Mouse (Mus musculus): ENCODE data around the gene Pde5a. TPM values are rescaled to one million over a fixed set of nuclear protein-coding genes. Genes with fewer than 3 reads are reported as not detected.
A peak's percentile ranks its signal among the peaks of the same experiment; 100 is the strongest.

Pde5a gene
- polyA plus RNA-seq (2015; fragmentation: Nextera tagmentation; extraction: Ambion mirVana) = 27.8 and 28.9 TPM in 2 replicates

DNA sequence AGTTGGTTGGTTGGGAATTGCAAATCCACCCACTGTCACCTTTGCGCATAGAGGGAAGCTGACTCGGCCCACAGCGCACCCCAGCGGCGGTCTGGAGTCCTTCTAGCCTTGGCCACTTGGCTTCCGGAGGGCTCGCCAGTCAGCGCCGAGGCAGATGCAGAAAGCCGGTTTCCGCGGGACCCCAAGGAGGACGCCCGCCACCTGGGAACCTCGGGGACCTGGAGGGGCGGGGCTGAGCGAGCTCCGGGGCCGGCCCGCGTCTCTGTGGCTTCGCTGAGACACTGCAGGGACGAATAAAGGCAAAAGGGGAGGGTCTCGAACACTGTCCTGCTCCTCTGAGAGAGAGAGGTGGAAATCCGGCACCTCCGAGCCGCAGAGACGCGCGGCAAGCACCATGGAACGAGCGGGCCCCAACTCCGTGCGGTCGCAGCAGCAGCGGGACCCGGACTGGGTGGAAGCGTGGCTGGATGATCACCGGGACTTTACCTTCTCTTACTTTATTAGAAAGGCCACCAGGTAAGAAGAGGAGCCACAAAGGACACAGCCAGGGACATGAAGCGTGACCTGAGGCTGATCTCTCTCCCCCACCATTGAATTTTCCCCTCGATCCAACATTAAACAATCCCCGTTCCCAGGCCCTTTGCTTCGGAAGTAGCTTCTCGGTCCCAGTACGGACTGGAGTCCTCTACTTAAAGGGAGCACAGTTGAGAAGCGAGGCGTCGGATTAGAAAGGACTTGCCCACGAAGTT is at the start of gene Pde5a:
Gene Pde5a, plus strand, starts transcription at position 96 of the 749 bp plus-strand sequence.
- WGBS = under 1% methylated on average over 49 of the region's 49 CpGs
- Histone ChIP-seq H3K4me2 (peak within 1 kb of the TSS; percentile 63), H3K36me3 (no peaks in the 10 kb centered on the region), H3K27me3 (no peaks in the 10 kb centered on the region), H3K9me3 (no peaks in the 10 kb centered on the region), H3K4me3 (peak within 1 kb of the TSS; percentile 63), H3K4me1 (peaks cover 7% of the 10 kb centered on the region; the same call in 1 of the 2 replicates), H3K27ac (peak within 1 kb of the TSS; percentile 96), H3K9ac (peak within 1 kb of the TSS; percentile 66)
- peak; percentile 65 for ATAC-seq (ENCODE audit: borderline replicate concordance, extremely low read depth, low FRiP score, low TSS enrichment)

DNA sequence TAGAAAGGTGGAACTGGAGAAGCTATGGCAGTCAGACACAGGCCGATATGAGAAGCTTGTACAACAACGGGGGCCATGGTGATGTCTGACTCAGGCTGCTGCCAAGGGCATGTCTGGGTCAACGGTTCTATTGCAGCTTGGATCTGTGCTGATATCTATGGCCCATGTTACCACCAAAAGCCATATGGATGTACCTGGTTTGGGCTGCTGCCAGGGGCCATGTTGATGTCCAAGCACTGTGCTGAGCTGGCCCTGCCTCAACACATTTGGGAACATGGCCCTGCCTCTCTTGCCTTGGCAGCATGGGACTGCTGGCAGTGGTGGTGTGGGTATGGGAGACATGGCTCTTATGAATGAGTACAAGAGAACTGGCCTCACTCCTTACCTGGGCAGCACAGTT is 47.9 kb upstream of the Pde5a start:
- Histone ChIP-seq H3K4me1 (peaks cover 12% of the 10 kb centered on the region), H3K27me3 (no peaks in the 10 kb centered on the region), H3K9me3 (no peaks in the 10 kb centered on the region; the same call in 1 of the 2 replicates), H3K36me3 (no peaks in the 10 kb centered on the region), H3K4me3 (no peak overlapping the region), H3K27ac (no peak overlapping the region), H3K9ac (no peak overlapping the region), H3K4me2 (no peak overlapping the region)
- WGBS = 88% methylated on average over 3 of the region's 3 CpGs
- no peak for ATAC-seq (ENCODE audit: borderline replicate concordance, extremely low read depth, low FRiP score, low TSS enrichment)

DNA sequence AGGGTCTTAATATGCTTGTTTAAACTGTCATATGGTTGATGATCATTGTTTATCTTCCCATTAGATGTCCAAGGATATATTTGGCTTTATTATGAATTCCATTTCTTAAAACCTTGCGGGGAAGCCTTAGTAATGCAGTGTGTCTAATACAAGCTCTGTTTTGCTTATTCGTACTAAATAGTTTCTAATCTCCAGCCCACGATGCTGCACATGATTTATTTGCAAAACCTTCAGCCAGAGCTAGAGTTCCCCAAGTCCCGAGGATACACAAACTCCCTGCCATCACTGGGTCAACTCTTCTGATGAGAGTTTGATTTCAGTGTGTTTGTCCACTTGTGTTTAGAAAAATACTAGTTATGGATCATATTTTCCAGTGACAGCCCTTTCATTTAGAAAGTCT is 46.4 kb upstream of the Pde5a start:
- peak overlapping the region; percentile 39; the same call in 1 of the 2 replicates for H3K27ac ChIP-seq
- WGBS = 45% methylated on average over 4 of the region's 4 CpGs

DNA sequence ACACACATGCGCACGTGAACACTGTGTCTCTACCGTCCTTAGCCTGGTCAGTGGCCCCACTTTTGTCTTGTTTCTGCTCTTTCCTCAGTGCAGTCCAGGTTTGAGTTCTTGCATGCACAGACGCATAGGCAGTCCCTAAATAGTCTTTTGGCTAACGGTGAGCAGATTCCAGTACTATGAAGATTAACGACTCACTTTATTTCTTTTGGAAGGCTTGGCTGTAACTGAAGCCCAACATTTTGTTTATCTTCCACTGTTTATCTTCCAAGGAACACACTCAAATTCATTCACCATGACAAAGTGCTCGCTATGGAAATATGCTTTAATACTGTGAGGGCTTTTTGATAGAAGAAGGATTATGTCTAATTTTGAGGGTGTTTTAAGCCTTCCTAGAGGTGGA is 43.9 kb upstream of the Pde5a start:
- H3K27me3 ChIP-seq = no peaks in the 10 kb centered on the region
- ATAC-seq (ENCODE audit: borderline replicate concordance, extremely low read depth, low FRiP score, low TSS enrichment) = peak; percentile 70; the same call in 1 of the 2 replicates
- H3K4me3 ChIP-seq = no peak overlapping the region
- H3K9me3 ChIP-seq = no peaks in the 10 kb centered on the region
- H3K27ac ChIP-seq = peak overlapping the region; percentile 80
- no peaks in the 10 kb centered on the region for H3K36me3 ChIP-seq
- H3K4me2 ChIP-seq = no peak overlapping the region
- 36% methylated on average over 7 of the region's 7 CpGs for WGBS
- no peak overlapping the region for H3K9ac ChIP-seq
- H3K4me1 ChIP-seq = peaks cover 6% of the 10 kb centered on the region

More for the DNA sequence above, 46.4 kb upstream of the Pde5a start:
- H3K4me3 ChIP-seq = no peak overlapping the region
- 0 out of 2 replicates have a peak, but pooled peaks have one; percentile 21 for ATAC-seq (ENCODE audit: borderline replicate concordance, extremely low read depth, low FRiP score, low TSS enrichment)
- H3K4me2 ChIP-seq = no peak overlapping the region
- H3K9ac ChIP-seq = no peak overlapping the region
- no peaks in the 10 kb centered on the region; the same call in 1 of the 2 replicates for H3K9me3 ChIP-seq
- H3K36me3 ChIP-seq = no peaks in the 10 kb centered on the region
- H3K4me1 ChIP-seq = peaks cover 6% of the 10 kb centered on the region
- H3K27me3 ChIP-seq = no peaks in the 10 kb centered on the region

DNA sequence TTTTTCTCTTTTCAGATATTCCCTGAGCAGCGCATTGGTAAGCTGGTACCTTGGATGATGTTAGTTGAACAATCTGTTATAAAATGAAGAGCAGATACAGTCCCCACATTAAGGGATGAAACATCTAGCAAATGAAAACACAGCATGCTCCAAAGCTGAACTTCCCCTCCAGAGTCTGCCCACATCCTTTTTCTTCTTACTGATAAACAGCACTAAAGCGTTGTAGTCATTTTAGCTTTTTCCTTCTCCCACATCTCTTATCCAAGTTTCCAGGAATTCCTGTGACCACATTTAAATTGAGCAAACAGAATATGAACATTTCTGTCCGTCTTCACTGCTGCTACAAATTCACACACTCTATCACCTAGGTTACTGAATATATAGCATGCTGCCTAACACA is 35.7 kb upstream of the Pde5a start:
- Histone ChIP-seq H3K27me3 (no peaks in the 10 kb centered on the region), H3K4me3 (no peak overlapping the region), H3K36me3 (no peaks in the 10 kb centered on the region), H3K9me3 (no peaks in the 10 kb centered on the region), H3K4me1 (no peaks in the 10 kb centered on the region), H3K27ac (no peak overlapping the region), H3K4me2 (no peak overlapping the region), H3K9ac (no peak overlapping the region)
- 70% methylated on average over 3 of the region's 3 CpGs for WGBS
- no peak for ATAC-seq (ENCODE audit: borderline replicate concordance, extremely low read depth, low FRiP score, low TSS enrichment)

DNA sequence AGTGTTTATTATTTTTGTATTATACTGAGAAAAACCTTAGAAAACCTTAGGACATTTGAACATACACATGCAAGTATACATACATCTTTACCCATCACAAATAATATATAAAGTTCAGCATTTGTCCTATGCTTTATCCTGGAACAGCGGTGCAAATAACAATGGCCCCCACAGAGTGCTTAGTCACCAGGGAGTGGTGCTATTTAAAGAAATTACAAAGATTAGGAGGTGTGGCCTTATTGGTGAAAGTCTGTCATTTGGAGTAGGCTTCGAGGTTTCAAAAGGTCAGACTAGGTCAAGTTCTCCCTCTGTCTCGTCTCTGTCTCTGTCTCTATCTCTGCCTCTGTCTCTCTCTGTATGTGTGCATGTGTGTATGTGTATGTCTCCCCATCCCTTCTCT is 32.9 kb upstream of the Pde5a start:
- H3K4me2 ChIP-seq = no peak overlapping the region
- no peak overlapping the region for H3K27ac ChIP-seq
- 76% methylated on average over 3 of the region's 3 CpGs for WGBS
- H3K9ac ChIP-seq = no peak overlapping the region
- H3K27me3 ChIP-seq = no peaks in the 10 kb centered on the region
- H3K36me3 ChIP-seq = no peaks in the 10 kb centered on the region
- no peaks in the 10 kb centered on the region for H3K4me1 ChIP-seq
- no peak for ATAC-seq (ENCODE audit: borderline replicate concordance, extremely low read depth, low FRiP score, low TSS enrichment)
- H3K9me3 ChIP-seq = no peaks in the 10 kb centered on the region
- no peak overlapping the region for H3K4me3 ChIP-seq

DNA sequence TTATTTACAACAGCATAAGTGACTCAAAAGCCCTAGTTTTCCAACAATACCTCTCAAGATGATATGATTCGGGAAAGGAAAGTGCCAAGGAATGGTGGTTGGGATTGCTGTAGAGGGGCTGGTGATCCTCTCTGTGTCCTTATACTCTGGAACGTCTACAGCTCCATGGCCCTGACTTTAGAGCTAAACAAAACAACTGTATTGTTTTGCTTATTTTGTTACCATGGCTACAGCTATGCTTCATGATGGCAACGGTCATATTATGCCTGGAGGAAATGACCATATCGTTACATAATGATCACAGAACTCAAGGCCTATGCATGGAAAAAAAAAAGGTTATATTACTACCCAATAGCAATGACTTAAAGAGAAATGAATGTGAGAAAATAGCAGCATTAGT is 32.1 kb upstream of the Pde5a start:
- WGBS = 50% methylated on average over 4 of the region's 4 CpGs
- H3K4me1 ChIP-seq = no peaks in the 10 kb centered on the region
- no peak overlapping the region for H3K4me3 ChIP-seq
- no peak overlapping the region for H3K27ac ChIP-seq
- H3K4me2 ChIP-seq = no peak overlapping the region
- H3K27me3 ChIP-seq = no peaks in the 10 kb centered on the region
- no peak overlapping the region for H3K9ac ChIP-seq
- no peaks in the 10 kb centered on the region for H3K36me3 ChIP-seq
- H3K9me3 ChIP-seq = no peaks in the 10 kb centered on the region
- no peak for ATAC-seq (ENCODE audit: borderline replicate concordance, extremely low read depth, low FRiP score, low TSS enrichment)

DNA sequence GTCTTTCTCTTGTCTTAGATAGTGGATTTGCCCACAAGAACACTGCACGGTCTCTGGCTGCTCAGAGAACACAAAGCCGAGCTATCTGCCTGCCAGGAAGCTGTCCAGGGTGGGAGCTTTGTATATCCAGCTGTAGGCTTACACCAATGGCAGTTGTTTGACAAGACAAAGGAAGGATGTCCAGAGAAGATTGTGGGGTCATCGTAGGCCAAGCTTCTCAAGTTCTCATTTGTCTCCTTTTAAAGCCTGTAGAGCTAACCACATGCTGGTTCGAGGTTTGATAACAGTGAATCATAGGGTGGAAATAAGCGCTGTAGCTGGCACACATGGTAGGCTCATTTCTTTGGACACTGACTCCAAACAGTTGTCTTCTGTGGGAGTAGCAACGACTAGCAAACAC is 24.5 kb upstream of the Pde5a start:
- H3K4me1 ChIP-seq = peaks cover 28% of the 10 kb centered on the region; the same call in 1 of the 2 replicates
- no peak overlapping the region for H3K9ac ChIP-seq
- no peaks in the 10 kb centered on the region for H3K36me3 ChIP-seq
- H3K4me2 ChIP-seq = no peak overlapping the region
- H3K27me3 ChIP-seq = no peaks in the 10 kb centered on the region
- no peaks in the 10 kb centered on the region for H3K9me3 ChIP-seq
- WGBS = 12% methylated on average over 6 of the region's 6 CpGs
- no peak overlapping the region for H3K4me3 ChIP-seq
- peak; percentile 97 for ATAC-seq (ENCODE audit: borderline replicate concordance, extremely low read depth, low FRiP score, low TSS enrichment)
- peak overlapping the region; percentile 89 for H3K27ac ChIP-seq

DNA sequence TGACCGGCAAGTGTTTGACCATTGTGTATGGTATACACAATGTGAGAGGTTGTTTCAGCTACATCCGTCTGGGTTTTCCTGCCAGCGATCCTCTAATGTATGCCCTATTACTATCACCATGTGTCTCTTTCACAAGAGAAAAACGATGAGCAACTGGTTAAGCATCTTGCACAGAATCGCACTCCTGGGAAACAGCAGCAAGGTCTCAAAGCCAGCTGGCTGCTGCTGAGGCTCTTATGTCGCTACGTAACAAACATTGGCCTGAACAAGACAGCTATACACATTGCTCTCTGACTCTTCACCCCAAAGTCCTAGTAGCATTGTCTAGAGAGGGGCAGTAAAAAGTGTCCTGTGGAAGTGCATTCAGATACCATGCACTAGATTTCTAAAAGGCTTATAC is 23.5 kb upstream of the Pde5a start:
- ATAC-seq (ENCODE audit: borderline replicate concordance, extremely low read depth, low FRiP score, low TSS enrichment) = no peak
- Histone ChIP-seq H3K27me3 (no peaks in the 10 kb centered on the region), H3K9ac (no peak overlapping the region), H3K4me1 (peaks cover 31% of the 10 kb centered on the region; the same call in 1 of the 2 replicates), H3K4me3 (no peak overlapping the region), H3K27ac (peak overlapping the region; percentile 89), H3K4me2 (no peak overlapping the region), H3K36me3 (no peaks in the 10 kb centered on the region), H3K9me3 (no peaks in the 10 kb centered on the region)
- WGBS = 48% methylated on average over 7 of the region's 7 CpGs

DNA sequence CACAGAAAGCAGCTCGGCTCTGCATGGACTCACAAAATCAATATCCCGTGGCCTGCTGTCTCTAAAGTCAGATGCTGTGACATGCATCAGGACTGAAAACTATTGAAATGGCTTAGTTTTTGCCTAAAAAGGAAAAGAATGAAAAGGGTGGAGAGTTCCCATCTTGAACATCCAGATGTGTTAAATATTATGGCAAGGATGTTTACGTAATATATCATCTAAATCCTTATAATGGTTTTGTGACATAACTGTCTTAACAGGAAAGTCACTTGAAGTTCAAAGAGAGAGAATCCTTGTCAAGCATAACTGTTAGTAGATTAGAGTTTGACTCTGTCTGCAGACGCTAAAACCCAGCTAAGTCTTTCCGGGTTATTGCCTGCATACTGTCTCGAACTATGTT is 20.3 kb upstream of the Pde5a start:
- peak overlapping the region; percentile 85 for H3K27ac ChIP-seq
- H3K36me3 ChIP-seq = no peaks in the 10 kb centered on the region
- H3K4me1 ChIP-seq = peaks cover 26% of the 10 kb centered on the region; the same call in 1 of the 2 replicates
- no peak overlapping the region for H3K4me2 ChIP-seq
- H3K4me3 ChIP-seq = no peak overlapping the region
- no peak overlapping the region for H3K9ac ChIP-seq
- WGBS = 33% methylated on average over 6 of the region's 6 CpGs
- no peak for ATAC-seq (ENCODE audit: borderline replicate concordance, extremely low read depth, low FRiP score, low TSS enrichment)
- H3K27me3 ChIP-seq = no peaks in the 10 kb centered on the region
- no peaks in the 10 kb centered on the region for H3K9me3 ChIP-seq

DNA sequence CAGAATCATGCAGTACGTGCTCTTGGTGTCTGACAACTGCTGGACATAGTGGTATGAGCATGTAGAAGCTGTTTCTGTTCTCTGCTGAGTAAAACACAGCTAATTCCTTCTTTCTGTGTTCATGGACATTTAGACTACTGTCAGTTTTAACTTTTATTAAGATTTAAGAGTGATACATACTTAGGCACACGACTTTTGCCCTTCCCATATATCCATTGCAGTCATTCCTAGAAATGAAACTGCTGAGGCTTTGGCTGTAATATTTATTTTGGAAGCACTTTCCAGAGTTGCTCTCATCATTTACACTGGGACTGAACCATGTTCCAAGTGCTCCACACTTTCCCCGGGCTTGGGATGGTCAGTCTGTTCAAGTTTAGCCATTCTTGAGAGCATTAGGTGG is 18.6 kb upstream of the Pde5a start:
- Histone ChIP-seq H3K4me2 (no peak overlapping the region), H3K4me1 (peaks cover 20% of the 10 kb centered on the region; the same call in 1 of the 2 replicates), H3K27me3 (no peaks in the 10 kb centered on the region), H3K36me3 (no peaks in the 10 kb centered on the region), H3K4me3 (no peak overlapping the region), H3K9me3 (no peaks in the 10 kb centered on the region), H3K9ac (no peak overlapping the region), H3K27ac (peak overlapping the region; percentile 46; the same call in 1 of the 2 replicates)
- ATAC-seq (ENCODE audit: borderline replicate concordance, extremely low read depth, low FRiP score, low TSS enrichment) = 0 out of 2 replicates have a peak, but pooled peaks have one; percentile 8
- 61% methylated on average over 3 of the region's 3 CpGs for WGBS

DNA sequence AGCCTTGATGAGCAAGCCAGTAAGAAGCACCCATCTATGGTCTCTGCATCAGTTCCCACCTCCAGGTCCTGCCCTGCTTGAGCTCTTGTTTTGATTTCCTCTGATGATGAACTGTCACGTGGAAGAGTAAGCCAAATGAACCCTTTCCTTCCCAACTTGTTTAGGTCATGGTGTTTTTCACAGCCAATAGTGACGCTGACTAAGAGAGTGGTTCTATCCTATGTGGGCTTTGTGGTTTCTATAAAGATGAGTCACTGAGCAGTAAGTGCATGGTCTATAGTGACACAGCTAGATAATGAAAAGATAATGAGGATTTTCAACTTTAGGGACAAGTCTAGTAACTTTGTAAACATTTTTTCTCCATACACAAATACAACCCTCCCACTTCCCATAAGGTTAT is 10.1 kb upstream of the Pde5a start:
- Histone ChIP-seq H3K27ac (no peak overlapping the region), H3K4me3 (no peak overlapping the region), H3K9ac (no peak overlapping the region), H3K36me3 (no peaks in the 10 kb centered on the region), H3K9me3 (no peaks in the 10 kb centered on the region), H3K4me2 (no peak overlapping the region), H3K4me1 (no peaks in the 10 kb centered on the region), H3K27me3 (no peaks in the 10 kb centered on the region)
- ATAC-seq (ENCODE audit: borderline replicate concordance, extremely low read depth, low FRiP score, low TSS enrichment) = no peak
- WGBS = 67% methylated on average over 2 of the region's 2 CpGs

Measured in lung, embryonic 15.5 days (tissue).